Mouse (Mus musculus): ENCODE results near the gene Oxnad1.

DNA sequence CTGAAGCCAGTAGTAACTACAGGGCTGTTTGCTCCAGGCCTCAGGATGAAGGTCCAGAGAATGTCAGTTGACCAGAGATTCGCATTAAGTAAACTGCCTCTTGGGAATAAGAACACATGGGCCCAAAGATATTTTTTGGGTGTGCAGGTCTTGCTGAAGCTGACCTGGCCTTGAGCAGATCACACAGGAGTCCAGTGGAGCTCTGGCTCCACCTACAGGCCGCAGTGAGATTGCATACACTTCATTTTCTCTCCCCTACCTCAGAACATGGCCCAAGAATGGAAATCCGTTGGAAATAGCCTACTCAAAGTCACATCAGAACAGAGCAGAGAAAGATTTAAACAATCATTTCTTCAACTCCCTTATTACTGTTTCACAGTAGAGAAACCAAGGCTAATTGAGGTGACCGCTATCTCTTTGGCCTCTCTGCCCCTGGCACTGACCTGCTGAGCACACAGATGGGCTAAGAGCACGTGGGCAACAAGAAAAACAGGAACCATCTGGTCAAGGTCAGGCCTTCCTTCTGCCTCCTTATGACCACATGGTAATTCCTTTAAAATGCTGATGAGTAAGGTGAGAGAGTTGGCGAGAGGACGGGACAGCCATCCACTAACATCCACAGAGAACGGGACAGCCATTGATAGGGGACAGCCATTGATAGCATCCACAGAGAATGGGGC, 8.1 kb upstream of the Oxnad1 start:
- no peak for TF ChIP-seq POLR2A (IDR thresholded peaks at IDR 0.05; ENCODE audit: low read depth, low read length)
- peak; percentile 98 for TF ChIP-seq CTCF (conservative IDR thresholded peaks at IDR 0.05; ENCODE audit: insufficient read depth, insufficient read length, low read depth, low read length)
